Mouse (Mus musculus) induced T-regulatory cell, adult 2 months (primary cell): ENCODE data around the gene Usp50.

Experiments used
- DNase-seq: peaks from one replicate; pipeline ENCODE4 v3.0.0-alpha.2; 2012; ENCODE audit warnings: low read depth

The Usp50 gene

DNA sequence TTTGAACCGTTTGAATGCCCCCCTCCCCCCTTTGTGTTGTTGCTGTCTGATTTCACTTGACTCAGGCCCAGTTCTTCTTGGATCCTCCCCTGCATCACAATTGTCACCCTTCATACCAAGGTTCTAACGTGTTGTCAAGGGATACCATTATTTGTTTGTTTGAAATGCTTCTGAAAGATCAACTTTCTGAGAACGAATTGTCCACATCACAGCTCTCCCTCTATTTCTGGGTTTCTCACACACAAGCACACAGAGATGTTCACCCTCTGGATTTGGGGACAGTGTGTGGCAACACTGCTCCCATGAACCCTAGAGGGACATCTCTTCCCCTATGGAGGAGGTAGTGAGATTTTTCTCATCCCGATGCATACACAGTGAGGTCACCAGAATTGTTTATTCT, at the start of gene Usp50:
TSS of gene Usp50 (minus strand) at position 101 of the 400 bp plus-strand sequence.
- DNase-seq: no peak

DNA sequence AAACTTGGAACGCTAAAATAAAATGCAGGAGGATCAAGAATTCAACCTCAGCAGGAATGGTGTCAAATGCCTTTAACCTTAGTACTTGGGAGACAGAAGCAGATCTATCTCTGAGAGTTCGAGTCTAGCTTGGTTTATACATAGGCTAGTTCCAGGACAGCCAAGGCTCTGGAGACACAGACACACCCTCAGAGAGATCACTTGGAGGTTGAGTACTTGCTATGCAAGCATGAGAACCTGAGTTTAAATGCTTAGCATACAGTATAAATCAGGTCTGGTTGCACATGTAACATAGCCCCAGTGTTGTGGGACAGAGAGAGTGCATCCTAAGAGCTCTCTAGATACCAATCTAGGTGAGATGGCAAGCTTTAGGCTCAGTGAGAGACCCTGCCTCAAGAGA, 34.1 kb upstream of the Usp50 start:
- DNase-seq: no peak

DNA sequence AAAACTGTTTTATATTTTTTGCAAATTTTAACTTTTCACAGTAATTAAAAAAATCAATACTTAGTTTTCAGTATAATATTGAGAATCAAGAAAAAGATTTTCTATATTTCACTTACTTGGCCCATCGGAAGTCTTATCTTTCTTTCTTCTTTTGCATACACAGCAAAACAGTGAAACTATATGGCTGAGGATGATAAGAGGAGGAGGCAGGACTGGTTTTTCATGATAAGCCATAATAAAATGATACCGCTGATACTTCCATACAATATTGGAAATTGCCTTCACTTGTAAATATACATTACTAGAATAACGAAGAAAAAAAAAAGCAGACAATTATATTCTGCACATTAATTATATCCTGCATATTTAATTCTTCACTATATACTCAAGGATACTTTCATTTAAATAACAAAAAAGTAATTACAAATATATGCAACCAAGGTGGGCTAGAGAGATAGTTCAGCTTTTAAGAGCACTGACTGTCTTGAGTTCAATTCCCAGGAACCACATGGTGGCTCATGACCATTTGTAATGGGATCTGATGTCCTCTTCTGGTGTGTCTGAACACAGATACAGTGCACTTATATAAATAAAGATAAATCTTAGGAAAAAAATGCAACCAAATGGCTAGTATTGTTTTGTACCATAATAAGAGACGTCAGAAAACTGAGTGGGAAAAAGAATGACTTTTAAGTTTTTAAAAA, 33.5 kb upstream of the Usp50 start:
- no peak for DNase-seq

DNA sequence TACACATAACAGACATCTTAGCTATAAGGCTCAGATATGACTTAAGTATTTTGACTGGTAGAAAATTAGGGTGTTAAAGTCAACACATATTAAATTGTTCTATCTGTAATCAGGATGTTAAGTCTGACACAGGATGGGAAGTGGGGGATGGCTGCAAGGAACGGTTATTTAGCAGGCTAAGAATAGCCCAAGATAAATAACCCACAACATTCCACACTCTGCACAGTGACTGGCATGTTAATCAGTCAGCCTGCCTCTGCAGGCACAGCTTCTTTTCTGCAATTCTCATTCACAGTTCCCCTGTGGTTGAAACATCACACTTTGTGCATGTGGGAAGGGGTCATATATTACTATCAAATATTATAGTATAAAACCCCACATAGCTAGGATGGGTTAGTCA, 32.6 kb upstream of the Usp50 start:
- DNase-seq: no peak

DNA sequence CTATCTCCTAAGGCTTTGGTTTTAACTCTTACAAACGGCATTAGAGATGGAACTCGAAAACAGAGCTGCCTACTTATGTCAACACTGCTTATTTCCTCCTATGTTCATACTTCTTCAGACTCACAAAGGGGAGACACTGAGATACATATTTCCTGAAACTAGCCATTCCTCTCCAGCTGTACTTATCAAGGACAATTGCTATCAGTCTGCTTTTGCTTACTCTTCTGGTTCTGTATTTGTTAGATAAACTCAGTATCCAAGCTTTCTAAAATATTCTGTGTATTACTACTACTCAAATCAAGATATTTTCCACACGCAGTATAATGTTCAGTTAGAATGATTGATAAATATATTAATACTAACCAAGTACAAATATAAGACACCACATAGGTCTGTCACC, 18.7 kb upstream of the Usp50 start:
- DNase-seq: no peak

DNA sequence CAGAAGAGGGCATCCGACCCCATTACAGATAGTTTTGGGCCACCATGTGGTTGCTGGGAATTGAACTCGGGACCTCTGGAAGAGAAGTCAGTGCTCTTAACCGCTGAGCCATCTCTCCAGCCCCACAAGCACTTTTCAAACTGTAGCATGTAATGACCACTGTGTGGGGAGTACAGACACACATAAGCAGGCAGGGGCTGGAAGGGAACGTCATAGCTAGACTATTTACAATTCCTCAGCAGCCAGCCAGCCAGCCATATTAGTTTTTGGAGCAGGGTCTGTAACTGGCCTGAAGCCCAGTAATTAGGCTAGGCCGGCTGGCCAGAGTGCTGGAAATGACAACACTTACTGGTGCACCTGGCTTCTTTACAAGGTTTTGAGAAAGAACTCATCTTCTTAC, 15.2 kb upstream of the Usp50 start:
- no peak for DNase-seq

DNA sequence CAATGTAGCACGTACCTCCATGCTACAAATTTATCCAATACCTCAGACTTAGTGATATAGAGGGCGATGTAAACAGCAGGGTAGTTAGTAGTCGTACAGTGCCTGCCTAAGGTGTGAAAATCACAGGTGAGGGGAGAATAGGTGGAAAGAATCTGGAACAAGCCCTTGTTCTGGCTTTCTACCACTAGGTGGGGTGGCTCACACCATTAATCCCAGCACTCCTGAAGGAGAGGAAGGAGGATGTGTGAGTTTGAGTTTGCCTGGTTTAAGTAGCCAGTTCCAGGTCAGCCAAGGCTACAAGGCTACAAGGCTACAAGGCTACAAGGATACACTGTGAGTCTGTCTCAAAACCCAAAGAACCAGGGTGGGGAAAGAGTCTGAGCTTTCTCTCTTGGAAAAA, 12.4 kb upstream of the Usp50 start:
- DNase-seq: peak; percentile 14

DNA sequence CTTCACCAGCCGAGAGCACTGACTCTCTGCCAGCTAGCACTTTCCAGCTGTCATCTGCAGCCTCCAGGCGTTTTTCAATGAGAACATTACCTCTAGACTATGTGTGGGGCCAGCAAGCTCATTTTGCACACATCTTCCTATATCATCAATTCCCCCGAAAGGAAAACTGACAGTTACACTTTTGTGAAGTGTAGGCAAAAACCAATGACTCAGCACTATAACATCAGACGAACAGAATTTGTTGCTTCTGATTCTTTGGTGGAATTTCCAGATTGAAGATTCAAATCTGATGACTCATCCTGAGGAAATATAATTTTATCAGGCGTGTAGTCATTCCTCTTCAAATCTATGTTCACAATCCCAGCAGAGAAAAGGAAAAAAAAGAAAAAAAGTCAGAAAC, 9.3 kb upstream of the Usp50 start:
- DNase-seq: no peak

DNA sequence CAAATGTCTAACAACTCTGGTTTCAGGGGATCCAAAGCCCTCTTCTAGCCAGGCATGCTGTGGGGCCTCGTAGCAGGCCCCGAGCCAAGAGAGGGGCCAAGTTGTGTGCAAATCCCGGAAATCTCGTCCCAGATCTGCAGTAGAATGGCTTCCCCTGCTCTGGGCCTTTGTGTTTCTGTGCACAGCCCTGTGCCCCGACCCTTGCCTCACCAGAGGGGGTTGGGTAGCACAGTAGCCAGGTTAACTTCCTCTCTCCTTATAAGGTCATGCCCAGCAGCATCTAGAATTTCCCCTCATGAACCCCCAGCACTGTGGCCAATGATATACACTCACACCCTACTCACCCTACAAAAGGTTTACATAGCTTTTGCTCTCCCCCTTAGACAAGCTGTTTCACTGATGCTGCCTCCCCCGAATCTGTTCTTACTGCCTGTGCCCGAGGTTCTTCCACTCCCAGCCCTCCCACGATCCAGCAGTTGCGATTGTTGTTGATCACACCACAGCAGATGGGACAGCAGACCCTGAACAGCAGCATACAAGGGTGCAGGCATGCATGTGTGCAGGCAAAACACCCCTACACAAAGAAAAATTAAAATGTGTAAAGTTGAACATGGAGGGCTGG, 4.6 kb upstream of the Usp50 start:
- DNase-seq: no peak

DNA sequence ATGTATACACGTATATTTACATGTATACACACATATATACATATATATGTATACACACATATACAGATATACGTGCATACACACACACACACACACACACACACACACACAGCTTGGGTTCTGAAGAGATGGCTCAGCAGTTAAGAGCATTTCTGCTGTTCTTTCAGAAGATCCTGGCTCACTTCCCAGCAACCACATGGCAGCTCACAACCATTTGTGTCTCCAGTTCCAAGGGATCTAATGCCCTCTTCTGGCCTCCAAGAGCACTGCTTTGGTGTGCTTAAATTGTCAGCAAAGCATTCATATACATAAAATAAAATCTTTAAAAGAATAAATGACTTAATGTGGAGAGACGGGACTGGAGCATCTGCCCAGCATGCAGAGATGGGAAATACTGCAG, 837 bp downstream of the Usp50 start:
- no peak for DNase-seq

DNA sequence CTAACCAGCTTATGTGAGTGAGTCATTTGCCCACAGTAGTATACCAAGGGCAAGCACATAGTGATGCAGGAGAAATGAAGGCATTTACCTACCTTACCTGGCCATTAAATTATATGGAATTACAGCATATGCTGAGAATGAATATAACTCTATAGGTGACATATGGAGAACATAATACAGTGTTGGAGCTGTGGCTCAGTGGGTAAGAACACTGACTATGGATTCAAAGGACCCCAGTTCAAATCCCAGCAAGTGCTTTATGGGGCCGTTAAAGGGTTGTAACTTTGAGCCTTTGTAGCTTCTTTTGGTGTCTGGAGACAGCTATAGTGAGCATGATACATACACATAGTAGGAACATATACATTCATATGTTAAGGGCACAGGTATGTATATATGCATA, 1.8 kb downstream of the Usp50 start:
- DNase-seq: no peak

DNA sequence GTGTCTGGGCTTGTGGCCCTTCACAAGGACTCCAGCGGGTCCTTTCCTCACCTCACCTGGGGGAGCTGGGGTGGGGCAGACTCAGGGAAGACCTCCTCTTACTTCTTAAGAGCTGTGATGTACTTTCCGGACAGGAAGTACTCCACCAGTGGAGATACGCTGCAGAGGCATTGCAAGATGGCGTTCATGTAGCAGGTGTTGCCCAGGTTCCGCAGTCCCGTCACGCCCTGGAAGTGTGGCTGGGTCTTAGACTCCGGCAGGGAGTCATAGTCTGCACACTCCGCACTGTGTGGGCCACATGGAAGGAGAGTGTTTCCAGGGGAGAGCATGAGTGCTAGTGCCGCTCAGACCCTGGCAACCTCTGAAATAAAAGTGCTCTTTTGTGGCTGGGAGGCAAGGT, 3.0 kb downstream of the Usp50 start:
- DNase-seq: no peak

DNA sequence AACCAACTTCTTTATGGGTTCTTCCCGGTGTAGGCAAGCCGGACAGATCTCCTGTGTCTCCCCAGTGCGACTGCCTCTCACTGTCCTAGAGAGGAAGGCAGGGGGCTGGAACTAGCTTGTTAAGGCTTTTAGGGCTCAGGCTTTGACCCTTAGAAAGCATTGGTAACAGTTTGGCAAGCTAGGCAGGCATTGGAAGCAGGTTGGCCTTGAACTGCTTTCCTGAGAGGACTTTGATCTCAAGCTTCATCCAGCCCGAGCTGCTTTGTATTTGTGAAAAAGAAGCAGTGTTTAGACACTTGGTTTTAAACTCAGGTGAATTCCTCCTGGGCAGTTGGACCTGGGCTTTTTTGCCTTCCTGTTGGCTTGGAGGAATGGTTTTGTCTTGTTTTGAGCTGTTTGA, 4.5 kb downstream of the Usp50 start:
- no peak for DNase-seq

DNA sequence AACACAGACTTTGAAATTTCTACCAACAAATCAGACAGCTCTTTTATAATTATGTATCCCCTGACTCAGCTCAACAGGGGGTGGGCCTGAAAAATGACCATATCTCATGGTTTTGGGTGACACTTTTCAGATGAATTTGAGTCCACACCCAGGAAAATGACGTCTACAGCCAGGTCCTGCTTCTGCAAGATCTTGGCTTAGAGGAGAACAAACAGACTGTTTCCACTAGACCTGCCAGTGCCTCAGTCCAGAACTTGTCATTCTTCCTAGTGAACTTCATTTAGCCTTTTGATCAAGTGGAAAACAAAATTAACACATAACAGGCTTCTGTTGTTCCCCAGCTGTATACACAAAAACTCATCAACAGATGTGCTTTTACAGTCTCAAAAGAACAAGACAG, 6.9 kb downstream of the Usp50 start:
- no peak for DNase-seq

DNA sequence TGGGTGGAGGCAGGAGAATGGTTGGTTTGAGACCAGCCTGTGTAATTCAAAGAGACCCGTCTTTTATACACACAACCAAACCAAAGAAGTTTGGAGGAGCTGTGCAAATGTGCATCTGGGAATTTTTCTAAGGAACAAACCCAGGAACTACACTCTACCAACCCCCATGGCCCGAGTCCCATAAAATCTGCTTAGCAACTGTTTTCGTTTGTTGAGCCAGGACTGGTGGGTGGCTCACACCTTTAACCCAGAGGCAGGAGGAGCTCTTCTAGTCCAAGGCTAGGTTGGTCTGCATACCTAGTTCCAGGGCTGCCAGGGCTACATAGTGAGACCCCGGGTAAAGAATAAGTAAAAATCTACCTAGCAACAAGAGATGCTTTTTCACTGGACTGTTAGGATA, 7.3 kb downstream of the Usp50 start:
- no peak for DNase-seq

DNA sequence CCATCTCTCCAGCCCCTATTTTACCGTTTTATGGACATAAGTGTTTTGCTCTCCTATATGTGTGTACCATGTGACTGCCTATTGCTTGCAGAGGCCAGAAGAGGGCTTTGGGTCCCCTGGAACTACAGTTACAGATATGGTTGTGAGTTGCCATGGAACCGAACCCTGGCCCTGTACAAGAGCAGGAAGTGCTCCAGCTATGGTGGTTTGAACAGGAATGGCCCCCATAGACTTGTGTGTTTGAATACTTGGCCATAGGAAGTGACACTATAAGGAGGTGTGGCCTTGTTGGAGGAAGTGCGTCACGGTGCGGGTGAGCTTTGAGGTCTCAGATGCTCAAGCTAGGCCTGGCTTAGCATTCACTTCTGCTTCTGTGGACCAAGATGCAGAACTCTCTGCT, 11.1 kb downstream of the Usp50 start:
- DNase-seq: no peak

DNA sequence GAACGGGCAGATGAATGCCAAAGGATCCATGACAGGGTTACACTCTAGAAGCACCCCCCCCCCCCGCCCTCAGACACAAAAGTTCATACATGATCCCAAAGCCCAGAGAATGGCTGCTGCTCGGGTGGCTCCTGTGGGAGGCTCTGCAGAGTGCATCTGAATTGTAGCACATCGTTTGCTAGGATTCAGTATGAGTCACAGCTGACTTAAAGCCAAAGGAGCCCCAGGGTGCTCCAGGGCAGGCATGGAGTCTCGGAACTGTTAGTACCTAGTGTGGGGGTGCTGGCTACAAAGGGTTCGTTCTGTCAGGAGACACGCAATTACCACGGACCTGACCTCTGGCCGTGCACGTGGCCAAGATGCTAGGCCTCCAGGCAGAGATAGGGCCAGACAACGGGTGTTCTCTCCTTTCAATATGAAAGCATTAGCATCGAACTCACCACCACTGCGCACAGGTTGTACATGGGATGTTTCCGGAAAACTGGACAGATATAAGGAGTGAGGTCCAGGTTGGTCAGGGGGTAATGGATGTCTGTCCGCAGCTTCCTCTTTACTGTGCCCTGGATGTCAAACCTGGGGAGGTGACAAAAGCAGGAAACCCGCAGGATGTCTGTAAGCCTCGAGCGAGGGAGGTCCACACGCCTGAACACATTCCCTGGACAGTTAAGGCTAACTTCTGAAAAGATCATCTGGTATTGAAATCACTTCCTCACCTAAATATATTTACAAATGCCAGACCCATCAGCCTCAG, 13.7 kb downstream of the Usp50 start:
- no peak for DNase-seq

DNA sequence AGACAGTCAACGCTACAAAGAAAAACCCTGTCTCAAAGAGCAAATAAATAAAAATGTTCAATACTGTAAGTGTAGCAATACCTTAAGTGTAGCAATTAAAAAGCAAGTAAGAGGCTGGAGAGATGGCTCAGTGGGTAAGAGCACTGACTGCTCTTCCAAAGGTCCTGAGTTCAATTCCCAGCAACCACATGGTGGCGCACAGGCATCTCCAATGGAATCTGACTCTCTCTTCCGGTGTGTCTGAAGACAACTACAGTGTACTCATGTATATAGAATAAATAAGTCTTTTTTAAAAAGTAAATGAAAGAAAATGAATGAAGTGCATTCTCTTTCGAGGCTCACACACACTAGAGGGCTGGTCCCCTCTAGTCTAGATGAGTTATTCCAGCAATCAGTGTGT, 15.1 kb downstream of the Usp50 start:
- no peak for DNase-seq

DNA sequence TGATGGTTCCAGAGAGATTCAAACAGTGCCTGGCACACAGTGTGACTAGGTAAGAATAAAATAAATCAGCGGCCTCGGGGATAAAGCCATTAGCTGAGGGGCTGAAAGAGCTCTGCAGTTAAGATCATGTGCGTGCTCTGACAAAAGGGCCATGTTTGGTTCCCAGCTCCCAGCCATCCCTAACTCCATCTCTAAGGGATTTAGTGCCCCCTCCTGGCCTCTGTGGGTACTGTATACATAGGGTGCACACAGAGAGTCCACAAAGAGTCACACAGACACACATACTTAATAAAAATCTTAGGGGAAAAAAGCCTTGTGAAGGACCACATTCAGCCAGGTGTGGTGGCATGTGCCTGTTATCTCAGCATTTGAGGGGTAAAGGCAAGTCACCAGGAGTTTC, 15.7 kb downstream of the Usp50 start:
- peak; percentile 27 for DNase-seq

DNA sequence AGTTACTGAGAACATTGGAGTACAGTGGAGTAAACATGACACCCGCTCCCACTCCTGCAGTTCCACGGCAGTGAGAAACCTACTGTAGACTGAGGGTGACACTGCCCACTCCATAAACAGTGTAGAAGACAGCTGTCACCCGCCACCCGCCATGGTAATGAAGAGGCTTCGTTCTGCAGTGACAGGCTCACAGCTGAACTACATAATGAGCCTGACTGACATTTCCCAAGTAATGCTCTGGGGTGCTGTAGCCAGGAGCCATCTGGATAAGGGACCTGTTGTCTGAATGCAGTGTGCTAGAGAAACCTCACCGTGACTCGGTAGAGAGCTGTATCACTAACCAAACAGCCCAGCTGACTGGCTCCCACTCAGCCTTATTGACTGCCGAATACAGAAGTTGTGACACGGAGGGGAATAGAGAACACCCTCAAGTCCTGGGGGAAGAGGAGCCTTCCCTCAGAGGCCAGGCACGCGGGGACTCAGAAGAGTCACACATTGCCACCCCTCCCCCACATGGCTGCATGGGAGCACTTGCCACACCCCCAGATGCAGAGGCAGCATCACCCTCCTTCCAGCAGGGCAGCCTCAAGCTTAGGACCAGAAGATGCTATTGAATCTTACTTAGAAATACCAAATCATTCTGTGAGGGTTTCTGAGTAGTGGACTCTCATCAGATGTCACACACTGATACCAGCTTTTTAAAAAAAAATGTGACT, 17.2 kb downstream of the Usp50 start:
- DNase-seq: no peak

DNA sequence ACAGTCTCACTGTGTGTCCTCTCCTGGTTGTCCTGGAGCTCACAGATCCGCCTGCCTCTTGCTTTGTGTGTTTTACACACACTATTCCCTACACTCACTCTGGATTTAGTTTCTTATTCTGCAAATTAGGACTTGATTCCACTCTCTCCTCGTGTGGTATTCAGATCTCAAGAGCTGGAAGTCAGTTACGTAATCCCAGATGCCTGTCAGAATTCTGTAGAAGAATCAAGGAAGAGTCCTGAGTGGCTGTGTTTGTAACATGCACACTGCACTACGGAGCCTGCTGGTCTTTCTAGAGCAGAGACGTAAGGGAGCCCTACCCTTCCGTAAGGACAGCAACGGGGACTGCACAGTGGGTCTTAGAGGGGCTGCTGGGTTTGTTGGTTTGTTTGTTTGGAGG, 23.9 kb downstream of the Usp50 start:
- no peak for DNase-seq

DNA sequence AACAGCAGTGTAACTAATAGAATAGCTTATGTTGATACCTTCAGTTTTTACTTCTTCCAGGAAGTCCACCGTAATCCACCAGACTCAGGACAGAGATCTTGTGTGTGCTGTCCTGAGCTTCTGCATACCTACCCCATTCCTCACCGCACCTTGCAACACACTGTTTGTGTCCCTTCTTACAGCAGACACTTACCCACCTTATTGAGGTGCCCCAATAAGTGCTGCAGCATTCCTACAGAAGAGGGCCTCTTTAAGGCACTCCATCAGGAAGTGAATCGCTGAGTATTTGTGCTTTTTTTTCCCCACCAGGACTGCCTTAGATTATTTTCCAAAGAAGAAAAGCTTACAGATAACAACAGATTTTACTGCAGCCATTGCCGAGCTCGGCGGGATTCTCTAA, 27.6 kb downstream of the Usp50 start:
- no peak for DNase-seq

DNA sequence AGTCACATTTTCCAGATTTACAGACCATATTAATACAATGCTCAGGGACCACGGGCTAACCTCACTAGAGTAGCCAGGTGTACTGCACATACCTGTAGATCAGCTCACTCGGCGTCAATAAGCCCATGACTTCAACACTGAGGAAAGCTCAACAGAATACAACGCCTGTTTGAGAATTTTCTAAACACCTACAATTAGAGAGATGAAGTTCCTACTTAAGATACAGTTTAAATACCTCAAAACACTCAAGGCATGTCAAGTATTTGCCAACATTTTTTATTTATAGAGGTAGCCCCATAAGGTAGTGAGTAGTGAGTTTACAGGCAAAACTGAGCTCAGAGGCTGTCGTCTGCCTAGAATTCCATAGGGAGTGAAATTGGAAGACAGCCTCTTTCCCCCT, 39.9 kb downstream of the Usp50 start:
- DNase-seq: no peak
